Mouse (Mus musculus): ENCODE data around the gene Gstm1. TPM values are rescaled to one million over a fixed set of nuclear protein-coding genes. Genes with fewer than 3 reads are reported as not detected.
"Not testable (repeated sequence)": the region's sequence is repeated elsewhere in the genome, so short reads cannot be mapped to it uniquely, and the experiment has no call there.

Gene Gstm1
- polyA plus RNA-seq, 1 experiment from 2014 or later = 136 TPM

DNA sequence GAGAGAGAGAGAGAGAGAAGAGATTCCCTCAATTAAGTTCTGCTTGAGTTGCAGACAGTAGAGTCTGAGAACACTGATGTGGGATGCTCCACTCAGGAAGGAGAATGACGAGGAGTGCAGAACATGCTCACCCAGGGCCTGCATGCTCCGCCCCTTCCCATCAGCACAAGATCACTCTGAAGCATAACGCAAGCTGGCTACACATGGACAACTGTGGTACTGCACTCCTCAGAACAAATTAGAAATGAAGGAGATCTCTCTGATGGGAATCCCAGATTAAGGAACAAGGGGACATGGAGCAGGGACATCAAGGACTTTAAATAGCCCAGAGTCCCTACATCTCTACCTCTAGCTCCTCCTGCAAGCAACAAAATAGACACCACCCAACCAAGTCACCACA lies 36.5 kb downstream of the Gstm1 start:
- no peaks in the 10 kb centered on the region for H3K36me3 ChIP-seq
- no peaks in the 10 kb centered on the region for H3K4me1 ChIP-seq (replicated peaks)
- H3K4me2 ChIP-seq = no peak overlapping the region
- no peak overlapping the region for H3K27ac ChIP-seq (replicated peaks)
- no peak overlapping the region for H3K9ac ChIP-seq
- no peak overlapping the region for H3K4me3 ChIP-seq
- no peaks in the 10 kb centered on the region for H3K27me3 ChIP-seq
- H3K9me3 ChIP-seq = no peaks in the 10 kb centered on the region
- ATAC-seq (ENCODE audit: low FRiP score, low read depth) = no peak
- 62% methylated on average over 3 of the region's 3 CpGs for WGBS

DNA sequence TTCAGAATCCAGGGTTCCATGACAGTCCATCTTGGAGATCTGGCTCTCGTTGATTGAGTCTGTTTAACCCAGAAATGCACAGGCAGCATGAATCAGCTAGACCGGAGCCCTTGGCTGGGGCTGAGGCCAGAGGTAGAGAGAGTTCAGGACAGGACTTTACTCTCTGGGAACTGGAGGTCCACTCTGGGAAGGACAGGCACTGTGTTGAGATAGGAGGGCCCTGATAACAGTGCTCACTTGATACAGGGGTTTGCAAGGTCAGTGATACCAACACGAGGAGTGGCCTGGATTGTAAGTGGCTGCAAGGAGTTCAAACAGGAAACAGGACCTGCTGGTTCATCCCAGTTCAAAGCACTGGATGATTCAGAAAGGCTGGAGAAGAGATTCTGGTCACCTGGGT lies 40.1 kb downstream of the Gstm1 start:
- 77% methylated on average over 3 of the region's 3 CpGs for WGBS
- Histone ChIP-seq H3K4me2 (no peak overlapping the region), H3K9me3 (no peaks in the 10 kb centered on the region), H3K4me3 (no peak overlapping the region), H3K9ac (no peak overlapping the region), H3K27me3 (no peaks in the 10 kb centered on the region), H3K36me3 (no peaks in the 10 kb centered on the region), H3K27ac (replicated peaks) (no peak overlapping the region), H3K4me1 (replicated peaks) (no peaks in the 10 kb centered on the region)
- no peak for ATAC-seq (ENCODE audit: low FRiP score, low read depth)

DNA sequence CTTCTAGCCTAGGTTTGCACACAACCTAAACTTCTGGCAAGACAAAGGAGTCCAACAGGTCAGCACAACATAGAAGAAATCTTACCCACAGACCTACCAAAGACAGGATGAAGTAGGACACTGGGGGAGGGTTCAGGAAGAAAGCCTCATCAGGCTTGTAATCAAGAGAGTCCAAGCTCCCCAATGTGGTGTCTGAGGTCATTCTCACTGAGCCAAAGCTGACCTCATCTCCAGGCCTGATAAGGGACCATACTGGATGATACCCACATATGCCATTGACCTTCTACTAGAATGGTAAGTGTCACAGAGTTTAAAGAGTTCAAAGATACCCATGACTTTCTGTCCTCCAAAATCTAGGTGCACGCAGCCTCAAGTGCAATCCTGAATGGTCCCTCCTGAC lies 43.5 kb downstream of the Gstm1 start:
- WGBS = 92% methylated on average over 1 of the region's 1 CpGs

DNA sequence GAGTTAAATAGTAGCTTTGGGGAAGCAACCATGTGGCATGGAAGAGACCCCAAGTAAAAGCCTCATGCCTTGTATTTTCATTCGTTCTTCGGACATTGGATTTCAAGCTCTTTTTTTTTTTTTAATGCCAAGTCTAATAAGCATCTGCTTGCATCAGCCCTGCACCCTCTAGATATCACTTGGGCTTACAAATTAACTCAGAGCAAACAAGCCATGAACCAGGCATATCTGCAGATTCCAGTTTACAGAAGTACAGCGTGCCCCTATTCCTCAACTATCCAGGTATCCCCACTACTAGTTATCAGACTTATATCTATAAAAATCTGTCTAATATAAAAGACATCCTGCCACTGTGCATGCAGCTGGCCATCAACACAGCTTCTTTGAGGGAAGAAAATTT lies 45.7 kb downstream of the Gstm1 start:
- Histone ChIP-seq H3K9ac (no peak overlapping the region), H3K36me3 (no peaks in the 10 kb centered on the region), H3K27ac (replicated peaks) (no peak overlapping the region), H3K4me1 (replicated peaks) (no peaks in the 10 kb centered on the region), H3K9me3 (no peaks in the 10 kb centered on the region), H3K4me2 (no peak overlapping the region), H3K4me3 (no peak overlapping the region), H3K27me3 (no peaks in the 10 kb centered on the region)
- ATAC-seq (ENCODE audit: low FRiP score, low read depth) = no peak
- 92% methylated on average over 3 of the region's 3 CpGs for WGBS

More for the DNA sequence above, 43.5 kb downstream of the Gstm1 start:
- H3K9me3 ChIP-seq = no peaks in the 10 kb centered on the region
- H3K4me1 ChIP-seq (replicated peaks) = no peaks in the 10 kb centered on the region
- no peaks in the 10 kb centered on the region for H3K36me3 ChIP-seq
- no peak overlapping the region for H3K9ac ChIP-seq
- H3K4me2 ChIP-seq = no peak overlapping the region
- no peaks in the 10 kb centered on the region for H3K27me3 ChIP-seq
- H3K4me3 ChIP-seq = no peak overlapping the region
- no peak overlapping the region for H3K27ac ChIP-seq (replicated peaks)
- no peak for ATAC-seq (ENCODE audit: low FRiP score, low read depth)

DNA sequence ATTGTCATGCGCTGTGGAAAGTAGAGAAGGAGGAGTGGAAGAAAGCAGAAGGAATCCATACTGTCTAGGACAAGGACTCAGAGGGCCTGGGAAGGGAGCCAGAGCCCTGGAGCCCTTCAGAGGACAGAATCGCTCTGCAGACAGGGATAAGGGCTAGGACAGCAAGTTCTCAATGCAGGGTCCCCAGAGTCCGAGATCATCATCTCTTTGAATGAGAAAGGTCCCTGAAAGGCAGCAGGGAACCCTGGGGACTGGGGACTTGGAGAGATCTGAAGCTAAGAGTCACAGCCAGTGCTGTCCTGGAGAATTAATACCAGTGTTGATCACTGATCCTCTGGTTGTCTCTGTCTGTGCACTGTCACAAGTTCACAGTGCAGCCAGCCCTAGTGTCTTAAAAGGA lies 46.7 kb downstream of the Gstm1 start:
- not testable (repeated sequence) for H3K4me3 ChIP-seq; H3K36me3 ChIP-seq; H3K27ac ChIP-seq (replicated peaks); H3K27me3 ChIP-seq; H3K4me1 ChIP-seq (replicated peaks); H3K9me3 ChIP-seq; ATAC-seq (ENCODE audit: low FRiP score, low read depth); H3K4me2 ChIP-seq; H3K9ac ChIP-seq
- 47% methylated on average over 3 of the region's 3 CpGs for WGBS

DNA sequence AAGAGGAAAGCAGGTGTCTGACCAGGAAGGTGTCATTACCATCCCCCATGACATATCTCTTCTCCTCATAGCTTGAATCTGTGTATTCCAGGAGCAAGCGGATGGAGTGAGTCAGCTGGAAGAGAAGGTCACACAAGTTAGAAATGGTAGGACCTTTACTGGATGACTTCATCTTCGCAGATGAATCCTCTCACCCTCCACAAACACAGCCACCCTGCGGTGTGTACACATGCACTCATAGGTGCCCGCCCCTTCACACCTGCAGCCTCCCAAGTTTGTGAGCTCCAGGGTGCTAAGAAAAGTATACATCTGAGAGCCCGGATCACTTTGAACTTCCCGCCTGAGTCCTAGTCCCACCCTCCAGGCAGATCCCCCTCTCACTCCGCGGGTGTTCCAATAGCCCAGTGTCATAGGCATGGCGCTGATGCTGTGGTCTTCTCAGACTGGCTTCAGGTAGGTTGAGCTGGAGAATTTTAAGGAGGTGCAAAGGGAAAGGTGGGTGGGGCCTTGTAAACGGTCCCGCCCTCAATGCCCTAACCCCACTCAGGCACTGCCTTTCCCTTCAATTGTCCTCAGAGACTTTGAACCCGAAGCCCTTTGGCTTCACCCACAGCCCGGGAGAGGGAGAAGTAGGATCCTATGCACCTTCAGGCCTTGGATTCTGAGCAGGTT lies 48.9 kb downstream of the Gstm1 start, which contains the start of gene Gstm3:
TSS of gene Gstm3 (minus strand) at position 560 of the 672 bp plus-strand sequence.
- Histone ChIP-seq H3K27me3 (no peaks in the 10 kb centered on the region), H3K4me3 (no peak within 1 kb of the TSS), H3K36me3 (no peaks in the 10 kb centered on the region), H3K9ac (no peak within 1 kb of the TSS), H3K9me3 (no peaks in the 10 kb centered on the region), H3K27ac (replicated peaks) (no peak within 1 kb of the TSS), H3K4me2 (no peak within 1 kb of the TSS), H3K4me1 (replicated peaks) (0 out of 2 replicates have a peak, but pooled peaks cover 3% of the 10 kb centered on the region)
- 61% methylated on average over 13 of the region's 13 CpGs for WGBS
- no peak for ATAC-seq (ENCODE audit: low FRiP score, low read depth)

DNA sequence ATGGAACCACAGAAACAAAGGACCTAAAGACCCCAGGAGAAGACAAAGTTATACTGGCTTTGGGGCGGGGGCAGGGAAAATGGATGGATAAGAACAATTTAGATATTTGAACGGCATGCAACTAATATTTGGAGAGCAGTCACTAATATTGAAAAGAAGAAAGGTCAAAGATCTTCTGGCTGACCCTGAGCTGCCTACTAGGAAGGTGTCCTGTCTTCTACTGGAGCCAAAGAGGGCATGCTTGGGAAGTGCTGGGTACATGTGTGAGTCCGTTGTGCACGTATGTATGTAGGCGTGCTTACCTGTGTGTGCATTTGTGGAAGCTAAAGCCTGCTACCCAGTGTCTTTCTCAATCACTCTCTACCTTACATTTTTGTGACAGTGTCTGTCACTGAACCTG lies 51.1 kb downstream of the Gstm1 start:
- H3K9ac ChIP-seq = no peak overlapping the region
- no peaks in the 10 kb centered on the region for H3K27me3 ChIP-seq
- no peak overlapping the region for H3K27ac ChIP-seq (replicated peaks)
- H3K4me1 ChIP-seq (replicated peaks) = 0 out of 2 replicates have a peak, but pooled peaks cover 3% of the 10 kb centered on the region
- no peaks in the 10 kb centered on the region for H3K36me3 ChIP-seq
- H3K4me3 ChIP-seq = no peak overlapping the region
- WGBS = 98% methylated on average over 5 of the region's 5 CpGs
- no peak overlapping the region for H3K4me2 ChIP-seq
- ATAC-seq (ENCODE audit: low FRiP score, low read depth) = no peak
- no peaks in the 10 kb centered on the region for H3K9me3 ChIP-seq

DNA sequence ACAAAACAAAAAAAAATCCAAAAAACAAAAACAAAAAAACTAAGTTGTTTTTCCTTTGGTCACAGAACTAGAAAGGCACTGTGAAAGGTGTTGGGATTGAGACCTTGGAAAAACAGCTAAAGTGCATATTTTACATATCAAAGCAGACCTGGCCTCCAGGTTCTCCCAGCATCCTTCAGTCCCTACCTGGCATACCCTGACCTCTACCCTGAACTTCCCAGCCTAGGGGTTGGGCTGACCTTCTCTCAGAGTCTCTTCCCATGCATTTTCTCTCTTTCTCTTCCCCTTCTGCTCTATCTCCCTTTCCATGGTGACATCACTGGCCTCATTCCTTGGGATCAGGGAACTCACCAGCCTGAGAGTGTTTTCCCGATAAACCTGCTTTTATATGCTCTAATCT lies 52.2 kb downstream of the Gstm1 start:
- no peak overlapping the region for H3K4me2 ChIP-seq
- no peaks in the 10 kb centered on the region for H3K27me3 ChIP-seq
- no peaks in the 10 kb centered on the region for H3K36me3 ChIP-seq
- no peaks in the 10 kb centered on the region for H3K9me3 ChIP-seq
- H3K9ac ChIP-seq = no peak overlapping the region
- 0 out of 2 replicates have a peak, but pooled peaks cover 3% of the 10 kb centered on the region for H3K4me1 ChIP-seq (replicated peaks)
- no peak overlapping the region for H3K27ac ChIP-seq (replicated peaks)
- no peak for ATAC-seq (ENCODE audit: low FRiP score, low read depth)
- WGBS = 87% methylated on average over 1 of the region's 1 CpGs
- H3K4me3 ChIP-seq = no peak overlapping the region

DNA sequence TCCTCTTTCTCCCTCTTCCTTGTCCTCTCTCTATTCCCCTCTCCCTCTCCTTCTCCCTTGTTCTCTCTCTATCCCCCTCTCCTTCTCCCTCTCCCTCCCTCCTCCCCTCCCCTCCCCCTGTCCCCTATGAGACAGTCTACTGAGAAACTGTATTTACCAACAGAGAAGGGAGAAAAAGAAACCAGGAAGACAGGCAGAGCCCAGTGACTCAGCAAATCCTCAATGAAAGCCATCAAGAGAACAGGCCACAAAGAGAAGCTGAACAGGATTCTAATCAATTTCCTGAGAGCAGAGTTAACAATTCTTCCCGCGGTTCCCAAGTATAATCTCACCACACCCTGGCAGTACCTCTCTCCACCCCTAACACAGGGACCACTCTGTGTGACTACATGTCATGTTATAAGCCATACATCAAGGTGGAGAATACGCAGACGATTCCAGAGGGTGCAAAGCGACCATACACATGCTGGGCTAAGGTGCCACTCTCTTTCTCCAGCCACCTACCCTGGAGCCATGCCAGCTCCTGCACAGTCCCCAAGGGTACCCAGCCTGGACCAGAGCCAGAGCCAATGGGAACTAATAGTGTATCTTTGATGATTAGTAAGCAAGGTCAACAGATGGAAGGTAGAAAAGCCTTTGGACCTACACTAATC lies 53.0 kb downstream of the Gstm1 start:
- Histone ChIP-seq H3K4me3 (no peak overlapping the region), H3K4me1 (replicated peaks) (0 out of 2 replicates have a peak, but pooled peaks cover 3% of the 10 kb centered on the region), H3K27me3 (no peaks in the 10 kb centered on the region), H3K36me3 (no peaks in the 10 kb centered on the region), H3K27ac (replicated peaks) (no peak overlapping the region), H3K9me3 (no peaks in the 10 kb centered on the region), H3K9ac (no peak overlapping the region), H3K4me2 (no peak overlapping the region)
- ATAC-seq (ENCODE audit: low FRiP score, low read depth) = no peak
- 62% methylated on average over 5 of the region's 5 CpGs for WGBS

DNA sequence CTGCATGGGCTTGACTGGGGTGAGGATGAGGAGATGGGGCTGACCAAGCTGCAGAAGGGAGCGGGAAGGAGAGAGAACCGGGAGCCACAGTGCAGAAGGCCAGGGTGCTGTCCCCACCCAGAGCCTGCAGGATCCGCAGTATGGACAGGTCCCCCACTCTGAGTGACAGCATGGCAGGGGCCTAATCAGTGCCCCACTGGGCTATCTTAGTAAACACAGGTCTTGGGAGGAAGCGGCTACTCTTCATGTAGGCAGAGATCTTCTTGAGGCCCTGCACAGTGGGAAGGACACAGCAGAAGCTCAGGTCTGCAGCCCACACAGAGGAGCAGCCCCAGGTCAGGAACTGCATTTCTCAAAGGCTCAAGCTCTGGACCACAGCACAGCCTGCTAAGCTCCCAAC lies 53.7 kb downstream of the Gstm1 start:
- Histone ChIP-seq H3K9ac (no peak overlapping the region), H3K27ac (replicated peaks) (no peak overlapping the region), H3K27me3 (no peaks in the 10 kb centered on the region), H3K9me3 (no peaks in the 10 kb centered on the region), H3K4me3 (no peak overlapping the region), H3K4me2 (no peak overlapping the region), H3K36me3 (no peaks in the 10 kb centered on the region), H3K4me1 (replicated peaks) (0 out of 2 replicates have a peak, but pooled peaks cover 3% of the 10 kb centered on the region)
- 80% methylated on average over 4 of the region's 4 CpGs for WGBS
- ATAC-seq (ENCODE audit: low FRiP score, low read depth) = no peak
